Comparison of ENCODE assay signal across 17 mouse cellular contexts in the genomic region with DNA sequence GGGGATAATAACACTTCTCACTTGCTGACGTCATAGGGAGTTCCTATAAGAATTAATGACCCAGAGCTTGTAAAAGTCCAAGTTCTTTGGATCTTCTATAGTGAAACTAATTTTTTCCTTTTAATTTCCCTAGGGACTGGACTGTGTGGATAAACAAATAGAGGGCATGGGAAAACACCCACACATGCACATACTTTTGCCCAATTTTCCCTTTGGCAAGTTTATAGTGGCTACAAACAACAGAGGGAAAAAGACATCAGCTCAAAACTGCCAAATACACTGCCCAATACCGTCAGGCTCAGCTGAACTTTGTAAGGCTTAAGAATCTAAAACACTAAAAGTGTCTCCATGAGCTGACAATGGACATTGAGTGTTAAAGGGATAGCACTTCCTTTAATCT.
"Had no signal": no experiment of that assay in that cellular context is flagged by ENCODE, and none has a peak within 500 bp of the region (broad histone marks: within the 10 kb centered on the region; RNA-seq: fewer than 3 reads in every experiment).

No protein-coding gene starts in this region.

- H3K9ac ChIP-seq: lung, embryonic 15.5 days; midbrain, embryonic 12.5 days; neural tube, embryonic 12.5 days; stomach, embryonic 15.5 days had no signal

- H3K27me3 ChIP-seq: lung, embryonic 15.5 days; midbrain, embryonic 12.5 days; neural tube, embryonic 12.5 days; stomach, embryonic 15.5 days had no signal

- H3K4me1 ChIP-seq: neural tube, embryonic 12.5 days; stomach, embryonic 15.5 days had no signal

- H3K4me2 ChIP-seq: lung, embryonic 15.5 days; midbrain, embryonic 12.5 days; neural tube, embryonic 12.5 days; stomach, embryonic 15.5 days had no signal

- ATAC-seq: lung, postnatal 0 days; midbrain, embryonic 16.5 days had no signal

- H3K4me3 ChIP-seq: lung, embryonic 15.5 days; midbrain, embryonic 10.5 days; midbrain, embryonic 12.5 days; myocyte; neural tube, embryonic 12.5 days; stomach, embryonic 15.5 days had no signal

- H3K27ac ChIP-seq: lung, embryonic 15.5 days; midbrain, embryonic 10.5 days; midbrain, embryonic 12.5 days; neural tube, embryonic 12.5 days; stomach, embryonic 15.5 days; stomach, postnatal 0 days had no signal

- H3K36me3 ChIP-seq: lung, embryonic 15.5 days; midbrain, embryonic 10.5 days; midbrain, embryonic 12.5 days; neural tube, embryonic 12.5 days; stomach, embryonic 15.5 days had no signal

- DNase-seq: lung, adult 18-20 months; lung, postnatal 14 days; lung, postnatal 4 days; midbrain, embryonic 14.5 days; right cerebral cortex, postnatal 14 days; thymus, adult 2 months; thymus, postnatal 25 days; thymus, postnatal 4 days had no signal

- H3K9me3 ChIP-seq: lung, embryonic 15.5 days; midbrain, embryonic 10.5 days; midbrain, embryonic 12.5 days; neural tube, embryonic 12.5 days; stomach, embryonic 15.5 days had no signal
